26 mouse cellular contexts compared by ENCODE assay signal in the genomic region with DNA sequence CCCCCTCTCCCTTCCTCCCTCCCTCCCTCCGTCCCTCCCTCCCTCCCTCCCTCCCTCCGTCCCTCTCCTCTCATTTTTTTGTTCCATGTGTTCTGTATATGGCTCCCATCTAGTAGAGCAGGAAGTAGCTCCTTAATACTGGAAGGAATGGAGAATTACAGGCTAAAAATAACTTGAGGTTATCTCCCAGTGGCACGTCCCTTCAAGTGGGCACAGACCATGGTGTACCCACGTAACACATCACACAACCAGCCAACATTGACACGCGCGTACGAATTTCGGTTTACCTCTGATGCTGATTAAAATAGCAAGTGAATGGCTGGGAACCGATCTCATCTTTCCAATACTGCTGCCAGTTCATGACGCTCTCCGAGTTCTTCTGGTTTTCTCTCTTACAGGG. TPM values are rescaled to one million over a fixed set of nuclear protein-coding genes. Genes with fewer than 3 reads are reported as not detected.
"Had no signal": no experiment of that assay in that cellular context is flagged by ENCODE, and none has a peak within 500 bp of the region (broad histone marks: within the 10 kb centered on the region; RNA-seq: fewer than 3 reads in every experiment).

No protein-coding gene starts in this region.

- H3K9ac ChIP-seq: forebrain, postnatal 0 days; hindbrain, embryonic 13.5 days; hindbrain, embryonic 15.5 days; kidney, embryonic 15.5 days; limb, embryonic 13.5 days; limb, embryonic 15.5 days; liver, embryonic 13.5 days; liver, embryonic 15.5 days had no signal

- H3K4me1 ChIP-seq: hindbrain, embryonic 15.5 days; liver, embryonic 13.5 days; liver, embryonic 15.5 days had no signal

- H3K27ac ChIP-seq: hindbrain, embryonic 13.5 days; hindbrain, embryonic 15.5 days; hindbrain, postnatal 0 days; kidney, embryonic 15.5 days; kidney, postnatal 0 days; limb, embryonic 13.5 days; limb, embryonic 15.5 days; liver, embryonic 13.5 days; liver, embryonic 15.5 days had no signal

- H3K9me3 ChIP-seq: hindbrain, embryonic 13.5 days; hindbrain, embryonic 15.5 days; kidney, embryonic 15.5 days; limb, embryonic 13.5 days; limb, embryonic 15.5 days; liver, embryonic 13.5 days; liver, embryonic 15.5 days had no signal

- H3K4me3 ChIP-seq: hindbrain, embryonic 13.5 days; hindbrain, embryonic 15.5 days; kidney, embryonic 15.5 days; limb, embryonic 13.5 days; limb, embryonic 15.5 days; liver, embryonic 13.5 days; liver, embryonic 15.5 days had no signal

- H3K36me3 ChIP-seq: kidney, embryonic 15.5 days; liver, embryonic 13.5 days; liver, embryonic 15.5 days had no signal

- ATAC-seq: forebrain, postnatal 0 days; hindbrain, postnatal 0 days; intestine, embryonic 16.5 days had no signal

- H3K4me2 ChIP-seq: hindbrain, embryonic 13.5 days; hindbrain, embryonic 15.5 days; kidney, embryonic 15.5 days; limb, embryonic 13.5 days; limb, embryonic 15.5 days; liver, embryonic 11.5 days; liver, embryonic 13.5 days; liver, embryonic 15.5 days had no signal

- H3K27me3 ChIP-seq: hindbrain, embryonic 13.5 days; hindbrain, embryonic 15.5 days; kidney, embryonic 15.5 days; limb, embryonic 13.5 days; limb, embryonic 15.5 days; liver, embryonic 13.5 days; liver, embryonic 15.5 days had no signal

- DNase-seq: forebrain, postnatal 0 days; gastrocnemius, postnatal 14 days; gastrocnemius, postnatal 36 days; heart, adult 18-20 months; kidney, adult 11 months; kidney, adult 2 months; kidney, adult 9 months; kidney, postnatal 14 days; kidney, postnatal 36 days; layer of hippocampus, adult 9-11 months; layer of hippocampus, postnatal 36 days; left cerebral cortex, postnatal 4 days; liver, embryonic 13.5 days; lung, adult 18-20 months had no signal

RNA-seq across cellular contexts. Expression of a gene that starts 27.6 kb away (rescaled TPM):
- total RNA-seq: gastrocnemius, adult 18-20 months; gastrocnemius, postnatal 36 days; hematopoietic stem cell, adult 5-6 weeks had no signal
